Mouse (Mus musculus) layer of hippocampus, postnatal 10 days (tissue): ENCODE data around the gene Itga4. TPM values are rescaled to one million over a fixed set of nuclear protein-coding genes. Genes with fewer than 3 reads are reported as not detected.

Source experiments
- DNase-seq, 2 experiments: peaks; one replicate each; pipeline ENCODE4 v3.0.0; 2021; ENCODE audit warnings: low spot score in 2 of 2
- total RNA-seq, 2 experiments: library from RNA; stranded (reverse); gene quantifications; 2 replicates each; pipeline ENCODE4 v1.2.3; 2021

The Itga4 gene
- total RNA-seq, 2 experiments from 2014 or later, result 16.5 to 18.1 TPM

DNA sequence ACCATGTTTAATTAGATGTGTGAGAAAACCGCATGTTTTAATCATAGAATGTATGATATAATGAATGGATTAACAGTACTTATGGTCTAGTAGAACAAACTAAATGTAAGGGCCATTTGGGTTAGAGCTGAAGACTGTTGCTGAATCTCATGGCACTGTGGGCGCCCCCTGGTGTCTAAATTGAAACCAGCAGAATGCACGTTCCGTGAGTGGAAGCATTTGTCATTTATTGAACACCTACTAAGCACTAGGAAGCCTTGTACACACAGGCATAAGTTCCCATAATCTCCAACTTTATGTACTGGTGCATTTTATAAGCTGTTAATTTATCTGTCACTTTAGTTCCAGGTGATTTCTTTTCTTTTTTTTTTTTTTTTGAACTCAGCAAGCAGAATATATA lies 10.4 kb downstream of the Itga4 start:
- DNase-seq, result peak; percentile 58 to 62

DNA sequence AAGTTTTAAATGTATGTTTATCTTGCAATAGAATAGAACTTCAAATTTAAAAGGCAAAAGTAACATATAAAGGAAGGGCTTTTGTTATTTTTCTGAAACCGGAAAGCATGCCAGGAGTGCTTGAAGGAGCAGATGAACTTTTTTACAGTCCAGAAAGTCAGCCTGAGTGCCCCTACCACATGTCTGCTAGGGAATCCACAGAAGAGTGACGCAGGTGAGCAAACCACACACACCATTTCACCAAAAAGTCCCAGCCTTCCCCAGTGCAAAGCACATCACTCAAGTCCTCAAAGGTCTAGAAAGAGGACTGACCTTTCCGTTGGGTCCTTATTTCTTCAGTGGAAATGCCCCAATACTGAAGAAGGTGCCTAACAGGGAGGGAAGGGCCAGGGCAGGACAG lies 11.3 kb downstream of the Itga4 start:
- no peak for DNase-seq

DNA sequence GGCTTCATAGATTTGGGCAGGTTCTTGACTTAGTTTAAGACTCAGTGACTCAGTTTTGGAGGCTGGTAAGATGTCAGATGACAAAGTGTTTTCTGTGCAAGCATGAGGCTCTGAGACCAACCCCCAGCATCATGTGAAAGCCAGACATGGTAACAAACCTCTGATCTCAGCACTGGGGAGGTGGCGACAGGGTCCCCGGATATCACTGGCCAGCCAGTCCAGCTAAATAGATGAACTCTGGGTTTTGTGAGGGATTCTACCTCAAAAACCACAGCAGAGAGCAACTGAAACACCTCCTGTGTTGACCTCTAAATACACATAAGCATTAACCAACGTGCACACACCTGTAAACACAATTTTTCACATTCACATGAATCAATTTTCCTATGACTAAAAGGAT lies 12.0 kb downstream of the Itga4 start:
- no peak for DNase-seq

DNA sequence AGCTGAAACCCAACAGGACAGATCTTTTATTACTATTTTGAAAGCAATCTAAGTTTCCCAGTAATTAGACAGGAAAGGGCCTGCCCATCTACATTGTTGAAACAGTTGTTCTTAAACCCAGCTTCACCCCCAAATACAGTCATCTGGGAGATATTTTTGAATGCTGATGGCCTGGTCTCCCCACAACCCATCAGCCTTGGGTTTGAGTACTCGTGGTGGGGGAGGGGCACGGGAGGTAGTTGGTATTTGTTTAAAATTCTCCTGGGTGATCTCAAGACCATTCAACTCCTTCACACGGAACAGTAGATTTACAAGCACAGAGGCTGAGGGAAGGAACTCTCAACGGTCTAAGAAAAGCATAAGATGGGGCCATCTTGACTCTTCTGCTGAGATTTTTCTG lies 13.6 kb downstream of the Itga4 start:
- DNase-seq, result no peak

DNA sequence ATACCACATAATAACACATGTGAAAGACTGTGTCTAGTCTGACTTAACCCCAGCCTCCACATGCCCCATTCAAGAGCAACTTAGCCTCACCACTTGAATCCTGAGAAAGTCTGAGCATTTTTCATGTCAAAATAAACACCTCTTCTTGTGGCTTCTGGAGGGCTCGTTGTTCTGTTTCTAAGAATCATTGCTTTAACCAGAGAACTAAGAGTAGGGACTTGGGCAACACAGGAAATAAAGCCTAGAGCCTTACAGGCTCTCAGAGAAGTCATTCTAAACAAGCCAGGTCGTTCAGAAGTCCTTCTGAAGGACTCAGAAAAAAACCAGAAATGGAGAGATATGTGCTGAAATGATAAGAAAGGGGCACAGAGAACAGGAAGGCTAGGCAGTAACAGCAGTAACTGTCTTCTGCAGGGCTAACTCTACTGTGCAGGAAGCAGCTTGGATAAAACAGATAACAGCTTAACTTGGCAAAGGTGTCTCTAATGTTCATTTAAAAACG lies 14.9 kb downstream of the Itga4 start:
- DNase-seq, result no peak

DNA sequence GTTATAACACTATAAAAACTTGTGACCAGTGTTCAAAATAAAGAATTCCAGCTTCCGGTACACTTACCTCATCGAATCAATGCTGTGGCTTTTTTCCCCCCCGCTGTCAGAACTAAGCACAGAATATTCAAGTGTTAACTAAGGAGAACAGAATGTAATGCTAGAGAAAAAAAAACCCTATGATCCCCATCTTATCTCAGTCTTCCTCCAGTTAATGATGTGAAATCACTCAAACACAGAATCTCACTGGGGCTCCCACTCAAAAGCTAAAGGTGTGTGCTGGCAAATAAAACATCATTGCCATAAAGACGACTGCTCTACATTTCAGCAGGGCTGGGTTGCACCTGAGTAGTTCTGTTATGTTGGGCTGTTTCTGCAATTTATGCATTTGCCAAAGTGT lies 16.6 kb downstream of the Itga4 start:
- no peak for DNase-seq

DNA sequence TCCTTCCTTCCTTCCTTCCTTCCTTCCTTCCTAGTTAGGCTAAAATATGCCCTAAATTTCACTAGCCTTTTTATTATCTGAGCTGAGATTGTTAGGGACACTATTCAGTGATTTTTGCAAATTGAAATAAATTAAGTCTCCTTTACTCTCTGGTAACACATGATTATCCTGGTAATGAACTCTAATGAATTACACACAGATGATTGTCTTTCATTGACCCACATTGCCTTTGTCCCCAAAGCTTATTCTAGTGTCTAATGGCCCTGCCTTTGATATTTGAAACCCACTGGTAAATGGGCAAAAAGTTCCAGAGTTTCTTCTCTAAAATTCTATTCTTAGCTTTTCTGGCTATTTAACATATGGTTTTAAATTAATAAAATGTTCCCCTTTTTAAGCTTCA lies 23.4 kb downstream of the Itga4 start:
- DNase-seq, result no peak

DNA sequence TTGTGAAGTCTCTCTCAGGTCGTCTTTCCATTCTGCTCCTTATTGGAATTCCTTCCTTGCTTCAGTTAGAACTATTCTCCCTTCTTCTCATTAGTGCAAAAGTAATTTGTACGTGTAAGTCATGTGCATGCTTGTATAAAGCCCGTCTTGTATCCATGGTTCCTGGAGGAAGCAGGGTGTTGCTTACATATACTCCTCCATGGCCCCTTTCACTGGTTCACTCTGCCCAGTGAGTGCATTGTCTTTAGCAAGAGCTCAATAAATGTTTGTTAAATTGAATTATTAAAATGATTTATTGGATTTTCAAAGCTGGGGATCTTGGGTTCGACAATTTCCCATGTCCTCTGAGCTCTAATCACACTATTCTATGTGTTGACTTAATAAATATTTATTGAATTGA lies 29.0 kb downstream of the Itga4 start:
- DNase-seq, result no peak

DNA sequence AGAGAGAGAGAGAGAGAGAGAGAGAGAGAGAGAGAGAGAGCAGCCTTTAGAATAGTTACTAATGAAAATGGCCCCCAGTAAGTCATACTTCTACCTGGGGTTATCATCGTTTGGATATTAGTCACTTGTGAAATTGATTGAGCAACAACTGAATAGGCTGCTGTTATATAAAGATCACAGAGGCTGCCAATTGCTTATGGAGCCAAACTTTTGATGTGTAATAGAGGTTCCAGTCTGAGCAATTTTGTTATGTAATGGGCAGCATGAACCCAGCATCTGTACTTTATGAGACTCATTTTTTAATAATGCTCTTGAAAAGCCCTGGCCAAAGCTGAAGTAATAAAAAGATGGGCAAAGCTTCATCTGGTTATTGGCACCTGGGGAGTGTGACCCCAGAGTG lies 34.9 kb downstream of the Itga4 start:
- DNase-seq, result no peak

DNA sequence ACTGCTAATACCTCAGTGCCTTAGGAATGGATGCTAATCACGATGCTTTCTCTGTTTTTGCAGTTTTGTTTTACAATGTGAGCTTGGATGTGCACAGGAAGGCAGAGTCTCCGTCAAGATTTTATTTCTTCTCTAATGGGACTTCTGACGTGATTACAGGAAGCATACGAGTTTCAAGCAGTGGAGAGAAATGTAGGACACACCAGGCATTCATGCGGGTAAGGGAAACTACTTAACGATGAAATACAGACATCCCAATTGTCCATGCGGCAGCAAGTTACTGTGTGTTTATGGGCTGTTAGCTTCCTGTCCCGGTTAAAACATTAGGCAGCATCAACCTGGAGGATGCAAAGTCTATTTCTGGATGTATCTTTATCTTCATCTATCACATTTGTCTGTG lies 36.7 kb downstream of the Itga4 start:
- no peak for DNase-seq

DNA sequence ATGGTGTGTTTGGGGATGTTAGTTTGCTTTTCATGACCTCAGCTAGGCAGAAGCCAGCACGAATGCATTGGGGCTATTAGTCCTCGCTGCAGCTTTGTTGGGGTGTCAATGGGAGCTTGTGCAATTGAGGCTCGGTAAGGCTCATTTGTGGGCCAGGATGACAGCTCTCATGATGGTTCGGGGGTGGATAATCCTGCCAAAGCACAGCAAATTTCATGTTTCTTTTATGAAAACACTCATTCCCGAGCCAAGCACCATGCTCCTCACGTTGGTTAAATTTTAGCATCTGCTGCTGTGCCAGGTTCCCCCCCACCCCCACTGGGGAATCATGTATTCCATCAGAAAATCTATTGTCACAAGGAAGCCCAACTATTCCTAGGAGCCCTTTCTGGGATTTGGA lies 37.2 kb downstream of the Itga4 start:
- DNase-seq, result peak; percentile 23 to 34

DNA sequence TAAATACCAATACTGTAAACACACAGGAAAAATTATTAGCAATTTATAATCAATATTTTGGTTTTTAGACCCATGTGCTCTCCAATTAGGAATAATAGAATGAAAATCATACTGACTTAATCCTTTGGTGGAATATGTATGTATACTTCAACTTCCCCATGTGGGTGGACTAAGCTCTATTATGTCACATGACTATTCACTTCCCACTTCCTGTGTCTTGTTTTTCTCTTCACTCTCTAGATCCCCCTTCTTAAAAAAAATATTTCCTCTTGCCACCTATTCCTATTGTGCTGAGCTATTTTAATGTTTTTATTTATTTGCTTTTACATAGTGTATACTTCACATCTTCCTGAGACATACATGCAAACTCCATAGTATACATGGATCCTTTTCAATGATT lies 47.2 kb downstream of the Itga4 start:
- DNase-seq, result no peak

DNA sequence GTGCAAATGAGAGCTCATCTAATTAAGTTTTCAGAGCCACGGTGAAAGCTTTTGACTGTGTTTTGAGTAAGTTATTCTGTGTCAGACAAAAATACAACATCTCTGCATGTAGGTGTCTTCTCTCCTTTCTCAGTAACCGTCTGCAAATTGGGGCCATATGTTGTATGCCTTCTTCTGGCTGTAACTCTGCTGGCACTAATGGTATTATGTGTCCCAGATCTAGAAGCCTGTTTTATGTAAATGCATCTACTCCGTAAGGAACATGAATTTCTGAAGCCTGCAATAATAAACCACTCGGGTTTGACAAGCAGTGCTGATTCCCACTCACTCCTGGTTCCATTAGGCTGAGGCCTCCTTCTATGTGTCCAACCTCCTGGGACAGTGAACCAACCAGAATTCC lies 52.3 kb downstream of the Itga4 start:
- no peak for DNase-seq

DNA sequence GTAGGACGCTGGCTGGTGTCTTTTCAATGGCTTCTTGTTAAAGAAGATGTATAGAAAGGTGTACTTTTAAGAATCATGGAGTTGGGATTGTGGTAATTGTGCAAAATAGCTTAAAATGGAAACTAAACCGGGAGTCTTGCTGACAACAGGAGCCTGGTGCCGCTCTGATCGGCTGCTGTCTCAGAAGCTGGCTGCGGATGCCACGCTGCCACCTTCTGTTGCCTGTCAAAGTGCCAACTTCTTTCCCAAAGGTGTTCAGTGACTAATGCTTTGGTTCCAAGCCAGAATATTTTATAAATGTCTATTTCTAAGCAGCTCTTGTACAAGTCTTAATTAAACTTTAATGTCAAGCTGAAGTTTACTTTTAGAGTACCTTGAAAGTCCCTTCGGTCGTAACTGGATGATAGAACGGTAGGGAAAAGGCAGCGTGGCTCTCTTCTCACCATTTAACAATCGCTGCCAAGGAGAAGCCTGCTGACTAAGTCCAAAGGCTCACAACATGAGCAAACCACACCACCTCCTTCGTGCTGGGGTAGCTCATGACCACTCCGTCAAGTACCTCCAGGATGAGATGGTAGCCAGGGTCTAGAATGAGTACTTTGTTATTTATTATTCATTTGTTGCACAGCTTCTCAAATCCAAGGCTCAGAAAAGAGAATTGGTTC lies 54.4 kb downstream of the Itga4 start:
- no peak for DNase-seq

DNA sequence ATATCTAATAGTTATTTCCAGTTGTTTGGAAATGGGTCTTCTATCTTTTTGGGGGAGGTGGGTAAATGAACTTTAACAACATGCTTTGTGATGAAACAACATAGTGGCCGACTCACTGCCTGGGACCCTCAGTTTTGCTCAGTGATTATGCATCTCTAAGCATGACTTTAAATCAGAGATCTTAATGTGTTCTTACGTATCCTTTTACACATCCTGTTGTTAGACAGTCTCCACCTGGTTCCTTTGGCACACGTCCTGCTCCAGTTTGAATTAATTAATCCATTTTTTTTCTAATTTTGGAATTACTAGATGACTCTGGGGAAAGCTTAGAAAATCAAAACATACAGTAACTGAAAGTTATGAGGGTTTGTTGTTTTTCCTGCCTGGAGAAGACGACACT lies 57.3 kb downstream of the Itga4 start:
- DNase-seq, result no peak

DNA sequence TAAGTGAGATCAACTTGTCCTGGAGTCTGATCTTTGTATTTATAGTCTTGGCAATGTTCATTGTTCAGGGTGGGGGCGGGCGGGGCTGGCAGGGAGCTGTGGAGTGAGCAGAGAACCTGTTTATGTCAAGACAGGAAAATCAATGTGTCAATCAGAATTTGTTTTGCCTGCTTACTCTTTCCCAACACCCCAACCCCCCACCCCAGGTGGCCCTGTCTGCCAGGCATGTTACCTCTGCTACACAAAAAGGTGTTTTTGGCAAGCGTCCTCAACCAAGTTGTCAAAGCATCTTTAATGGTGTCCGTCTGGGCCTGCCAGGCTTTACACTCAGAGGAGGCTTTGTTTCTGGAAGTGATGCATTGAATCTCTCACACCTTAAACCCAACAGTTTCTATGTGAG lies 59.9 kb downstream of the Itga4 start:
- no peak for DNase-seq

DNA sequence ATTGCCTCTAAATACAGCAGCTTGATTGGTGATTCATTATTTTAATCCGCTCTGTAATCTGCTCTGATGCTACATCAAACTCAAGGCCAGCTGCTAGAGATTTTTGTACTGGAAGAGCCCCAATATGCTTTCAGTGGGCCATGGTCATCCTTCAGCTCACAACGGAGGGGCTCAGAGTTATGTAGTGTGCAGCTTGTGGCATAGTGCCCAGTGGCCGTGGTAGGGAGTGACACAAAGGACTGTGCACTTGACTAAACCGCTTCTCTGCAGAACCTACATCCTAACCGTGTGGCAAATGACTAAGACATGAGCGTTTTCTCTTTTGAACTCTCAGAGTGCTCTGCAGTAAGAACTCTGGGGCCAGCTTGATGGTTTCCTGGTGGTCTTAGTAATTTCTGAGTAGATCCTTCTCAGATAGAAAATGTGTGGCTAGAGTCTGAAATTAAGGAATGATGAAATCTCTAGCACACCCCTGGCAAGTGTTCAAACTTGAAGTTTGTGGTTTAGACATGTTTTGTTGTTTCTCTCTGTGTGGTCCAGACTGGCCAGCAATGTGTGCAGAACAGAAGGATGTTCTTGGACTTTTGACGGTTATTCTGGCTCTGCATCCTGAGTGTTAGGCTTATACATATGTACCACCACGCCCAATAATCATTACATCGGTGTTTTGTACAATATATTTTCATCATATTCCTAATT lies 61.1 kb downstream of the Itga4 start:
- no peak for DNase-seq

DNA sequence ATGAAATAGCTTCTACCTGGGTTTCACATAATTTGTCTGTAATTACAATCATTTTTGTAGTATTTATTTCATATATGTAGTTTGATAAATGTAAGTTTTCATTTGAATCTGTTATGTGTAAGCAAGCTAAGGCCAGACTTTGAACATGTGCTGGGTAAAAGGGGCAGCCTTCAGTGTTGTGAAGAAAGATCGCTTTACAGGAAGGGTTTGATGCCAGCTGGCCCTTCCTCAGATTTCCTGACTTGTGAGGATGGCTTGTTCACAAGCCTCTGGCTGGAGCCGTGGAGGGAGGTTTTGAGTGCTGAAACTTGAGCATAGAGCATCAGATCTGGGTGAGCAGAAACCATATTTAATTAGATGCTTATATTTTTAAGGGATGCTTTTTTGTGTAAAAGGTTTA lies 72.9 kb downstream of the Itga4 start:
- no peak for DNase-seq

DNA sequence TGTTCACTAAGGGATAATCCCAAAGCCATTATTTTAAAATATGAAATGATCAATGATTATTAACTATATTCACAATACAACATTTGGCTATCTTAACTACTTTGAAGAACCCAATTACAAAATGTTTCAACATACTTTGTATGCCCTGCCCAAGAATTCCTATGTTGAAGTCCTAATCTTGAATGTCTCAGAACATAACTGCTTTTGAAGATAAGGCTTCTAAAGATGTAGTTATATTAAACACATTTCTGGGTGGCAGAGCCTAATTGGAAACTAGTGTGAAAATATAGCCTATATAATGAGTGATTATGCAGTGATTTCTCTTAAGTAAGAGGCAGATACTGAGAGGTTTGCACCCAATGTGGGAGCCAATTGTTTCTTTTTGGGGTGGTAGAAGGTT lies 79.4 kb downstream of the Itga4 start:
- DNase-seq, result no peak

DNA sequence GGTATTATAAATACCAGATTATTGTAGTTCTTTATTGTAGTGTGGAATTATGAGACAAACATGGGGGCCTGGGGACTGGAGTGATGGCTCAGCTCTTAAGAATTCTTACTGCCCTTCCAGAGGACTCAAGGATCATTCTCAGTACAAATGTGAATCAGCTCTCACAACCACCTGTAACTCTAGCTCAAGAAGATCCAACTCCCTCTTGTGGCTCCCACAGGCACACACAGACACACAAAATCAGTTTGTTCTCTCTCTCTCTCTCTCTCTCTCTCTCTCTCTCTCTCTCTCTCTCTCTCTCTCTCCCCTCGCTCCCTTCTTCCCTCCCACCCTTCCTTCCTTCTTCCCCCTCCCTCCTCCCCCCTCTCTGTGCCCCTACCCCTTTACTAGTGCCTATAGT lies 80.9 kb downstream of the Itga4 start:
- no peak for DNase-seq

DNA sequence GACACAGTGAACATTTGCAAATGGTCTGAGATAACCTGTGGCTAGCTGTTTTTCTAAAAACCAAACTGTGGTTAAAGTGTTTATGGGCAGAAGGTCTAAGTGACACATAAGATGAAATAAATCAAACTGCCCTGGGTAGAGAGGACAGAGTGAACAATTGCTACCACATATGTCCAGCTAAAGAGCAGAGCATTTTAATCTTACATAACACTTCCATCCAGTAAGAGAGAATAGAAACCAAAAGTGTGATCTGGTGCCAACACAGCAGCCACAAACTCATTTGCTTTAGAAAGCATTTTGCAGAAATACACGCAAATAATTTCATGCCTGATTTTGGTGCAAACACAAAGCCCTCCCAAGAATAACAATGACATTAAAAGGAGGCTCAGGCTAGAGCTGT lies 83.8 kb downstream of the Itga4 start:
- DNase-seq, result no peak

DNA sequence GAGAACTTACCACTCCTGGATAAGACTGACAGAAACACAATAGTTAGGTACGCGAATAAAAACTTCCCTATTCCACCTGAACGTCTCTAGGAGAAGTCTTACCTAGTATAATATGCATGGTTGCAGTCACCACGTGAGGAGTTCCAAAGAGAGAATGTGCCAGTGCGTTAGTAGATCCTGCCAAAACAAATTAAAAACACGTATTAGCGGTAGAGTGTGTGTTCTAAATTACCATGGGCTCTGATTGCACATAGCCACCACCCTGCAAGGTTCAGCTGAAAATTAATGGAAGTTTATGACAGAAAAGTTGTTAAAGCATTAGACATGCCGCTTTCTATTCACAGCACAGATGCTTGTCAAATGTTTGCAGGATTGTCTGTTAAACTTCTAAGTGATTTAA lies 87.9 kb downstream of the Itga4 start:
- DNase-seq, result no peak
